Mouse (Mus musculus) NIH3T3 (cell line): ENCODE measurements around the gene Gm8882.
"Not testable (repeated sequence)": the region's sequence is repeated elsewhere in the genome, so short reads cannot be mapped to it uniquely, and the experiment has no call there.

Experiments
- DNase-seq: peaks from one replicate; pipeline ENCODE4 v3.0.0-alpha.2; 2012; ENCODE audit warnings: low read depth

Gm8882 gene

GRCm38 (mm10) chr6:132364034-132364433, at the start of gene Gm8882:
TSS of gene Gm8882 (minus strand) at chr6:132364134.
- DNase-seq, result not testable (repeated sequence)

- DNase-seq, result not testable (repeated sequence)
Observed at GRCm38 (mm10) chr6:132314657-132315056, 49.3 kb downstream of the Gm8882 start, which contains the start of gene Prpmp5. TSS of gene Prpmp5 (minus strand) at chr6:132314757.
